Mouse (Mus musculus): ENCODE measurements at regions not wholly inside any gene's neighbourhood (a gene's known extent, or its start where the extent isn't known, plus 50 kb on each side); places are given as distances from the start of the nearest gene placed in this dataset.

DNA sequence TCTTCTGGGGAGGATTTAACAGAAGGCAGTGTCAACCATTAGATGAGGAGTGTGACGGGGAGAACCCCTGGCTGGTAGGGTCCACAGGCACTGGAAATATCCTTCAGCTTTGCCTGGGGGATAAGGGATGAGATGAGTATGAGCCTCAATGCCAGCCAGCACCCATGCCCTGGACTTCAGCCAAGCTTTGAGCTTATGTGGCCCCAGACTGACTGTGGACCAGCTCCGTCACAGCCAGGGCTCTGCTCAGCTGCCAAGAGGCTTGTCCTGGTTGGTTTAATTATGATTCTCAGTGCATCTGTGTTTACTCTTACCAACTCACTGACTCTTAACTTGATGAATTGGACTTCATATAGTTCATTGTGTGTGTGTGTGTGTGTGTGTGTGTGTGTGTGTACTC, 165.8 kb downstream of the Mex3b start:
- no peaks in the 10 kb centered on the region for H3K9me3 ChIP-seq (replicated peaks; ENCODE audit: control insufficient read depth, low read length)
- no peaks in the 10 kb centered on the region for H3K27me3 ChIP-seq (ENCODE audit: control insufficient read depth, insufficient read depth, low read length)
- no peaks in the 10 kb centered on the region; the same call in 1 of the 2 replicates for H3K4me1 ChIP-seq (ENCODE audit: control insufficient read depth, insufficient read depth, low read length)
- H3K27ac ChIP-seq (replicated peaks; ENCODE audit: low read depth, low read length), result no peak overlapping the region
- no peaks in the 10 kb centered on the region for H3K36me3 ChIP-seq (replicated peaks; ENCODE audit: control insufficient read depth, insufficient read depth, low read depth, low read length)
- no peak overlapping the region for H3K9ac ChIP-seq (replicated peaks; ENCODE audit: low read length)
- DNase-seq (ENCODE audit: low spot score) (no peak), ATAC-seq (replicated peaks; ENCODE audit: insufficient number of reproducible peaks, low FRiP score, low TSS enrichment, low read depth) (no peak)
- no peak overlapping the region for H3K4me2 ChIP-seq (ENCODE audit: low read depth, low read length)
- H3K4me3 ChIP-seq (ENCODE audit: low read depth, low read length), result no peak overlapping the region
- 98% methylated on average over 2 of the region's 2 CpGs for WGBS

DNA sequence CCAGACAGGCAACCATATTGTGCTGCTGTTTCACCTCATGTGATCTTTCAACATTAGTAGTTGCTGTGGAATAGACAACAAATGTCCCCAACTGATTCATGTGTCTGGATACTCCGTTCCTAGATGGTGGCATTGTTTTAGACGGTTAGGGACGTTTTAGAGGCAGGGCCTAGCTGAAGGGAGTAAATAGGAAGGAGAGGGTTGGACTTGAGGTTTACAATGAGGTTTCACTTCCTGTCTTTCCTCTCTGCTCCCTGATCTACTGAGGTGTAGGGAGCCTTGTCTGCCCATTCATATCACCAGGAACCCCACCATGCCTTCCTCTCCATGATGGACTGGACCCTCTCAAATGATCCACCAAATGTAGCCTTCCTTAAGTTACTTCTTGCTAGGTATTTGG, 168.1 kb downstream of the Mex3b start:
- DNase-seq (ENCODE audit: low spot score) (no peak), ATAC-seq (replicated peaks; ENCODE audit: insufficient number of reproducible peaks, low FRiP score, low TSS enrichment, low read depth) (no peak)
- Histone ChIP-seq H3K9me3 (replicated peaks; ENCODE audit: control insufficient read depth, low read length) (no peaks in the 10 kb centered on the region), H3K27me3 (ENCODE audit: control insufficient read depth, insufficient read depth, low read length) (no peaks in the 10 kb centered on the region), H3K4me2 (ENCODE audit: low read depth, low read length) (no peak overlapping the region), H3K9ac (replicated peaks; ENCODE audit: low read length) (no peak overlapping the region), H3K36me3 (replicated peaks; ENCODE audit: control insufficient read depth, insufficient read depth, low read depth, low read length) (no peaks in the 10 kb centered on the region), H3K4me1 (ENCODE audit: control insufficient read depth, insufficient read depth, low read length) (no peaks in the 10 kb centered on the region; the same call in 1 of the 2 replicates), H3K4me3 (ENCODE audit: low read depth, low read length) (no peak overlapping the region), H3K27ac (replicated peaks; ENCODE audit: low read depth, low read length) (no peak overlapping the region)
- WGBS, result 86% methylated on average over 3 of the region's 3 CpGs

DNA sequence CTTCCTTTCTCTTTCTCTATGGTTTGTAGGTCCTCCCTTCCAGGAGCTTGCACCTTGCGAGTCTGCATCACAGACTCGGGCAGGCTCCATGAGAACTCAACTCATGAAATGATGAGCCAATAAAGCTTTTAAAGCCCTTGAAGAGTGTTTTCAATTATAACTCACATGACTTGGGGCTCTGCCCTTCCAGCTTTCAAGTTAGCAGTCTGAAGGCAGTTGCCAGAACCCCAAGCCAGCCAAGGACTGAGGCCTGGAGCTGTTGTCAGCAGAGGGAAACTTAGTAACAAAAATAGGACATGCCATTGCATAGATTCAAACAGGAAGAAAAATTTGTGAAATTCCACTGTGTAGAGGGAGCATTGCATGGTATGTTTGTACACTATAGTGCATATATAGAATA, 169.3 kb downstream of the Mex3b start:
- H3K9me3 ChIP-seq (replicated peaks; ENCODE audit: control insufficient read depth, low read length), result no peaks in the 10 kb centered on the region
- no peaks in the 10 kb centered on the region for H3K27me3 ChIP-seq (ENCODE audit: control insufficient read depth, insufficient read depth, low read length)
- WGBS, result 48% methylated on average over 2 of the region's 2 CpGs
- H3K9ac ChIP-seq (replicated peaks; ENCODE audit: low read length), result no peak overlapping the region
- no peak overlapping the region for H3K27ac ChIP-seq (replicated peaks; ENCODE audit: low read depth, low read length)
- ATAC-seq (replicated peaks; ENCODE audit: insufficient number of reproducible peaks, low FRiP score, low TSS enrichment, low read depth), result no peak
- H3K4me2 ChIP-seq (ENCODE audit: low read depth, low read length), result no peak overlapping the region
- H3K4me1 ChIP-seq (ENCODE audit: control insufficient read depth, insufficient read depth, low read length), result no peaks in the 10 kb centered on the region; the same call in 1 of the 2 replicates
- DNase-seq (ENCODE audit: low spot score), result peak; percentile 42
- H3K4me3 ChIP-seq (ENCODE audit: low read depth, low read length), result no peak overlapping the region
- no peaks in the 10 kb centered on the region for H3K36me3 ChIP-seq (replicated peaks; ENCODE audit: control insufficient read depth, insufficient read depth, low read depth, low read length)

DNA sequence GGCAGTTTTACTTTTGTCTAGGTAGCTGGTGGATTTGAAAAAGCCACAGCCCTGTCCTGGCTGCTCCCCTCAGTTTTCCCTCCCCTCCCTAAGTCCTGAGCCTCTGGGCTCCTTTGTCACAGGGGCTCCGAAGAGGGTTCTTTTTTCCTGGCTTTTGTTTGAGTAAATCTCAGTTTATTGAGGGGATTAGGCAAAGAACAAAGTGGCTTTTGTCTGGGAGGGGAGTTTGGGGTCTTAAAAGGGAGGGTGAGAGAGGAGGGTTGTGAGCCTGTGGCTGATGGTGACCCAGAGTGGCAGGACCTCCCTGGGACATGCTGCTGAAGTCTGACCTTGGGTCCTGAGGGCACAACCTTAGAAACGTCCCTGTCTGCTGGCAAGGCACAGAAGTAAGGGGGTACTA, 170.0 kb downstream of the Mex3b start:
- no peaks in the 10 kb centered on the region for H3K9me3 ChIP-seq (replicated peaks; ENCODE audit: control insufficient read depth, low read length)
- no peak overlapping the region for H3K4me2 ChIP-seq (ENCODE audit: low read depth, low read length)
- H3K27me3 ChIP-seq (ENCODE audit: control insufficient read depth, insufficient read depth, low read length), result no peaks in the 10 kb centered on the region
- no peak overlapping the region for H3K4me3 ChIP-seq (ENCODE audit: low read depth, low read length)
- DNase-seq (ENCODE audit: low spot score), result peak; percentile 56
- WGBS, result 0% methylated on average over 2 of the region's 2 CpGs
- no peaks in the 10 kb centered on the region for H3K36me3 ChIP-seq (replicated peaks; ENCODE audit: control insufficient read depth, insufficient read depth, low read depth, low read length)
- H3K4me1 ChIP-seq (ENCODE audit: control insufficient read depth, insufficient read depth, low read length), result no peaks in the 10 kb centered on the region; the same call in 1 of the 2 replicates
- peak; percentile 68; the same call in 1 of the 2 replicates for ATAC-seq (replicated peaks; ENCODE audit: insufficient number of reproducible peaks, low FRiP score, low TSS enrichment, low read depth)
- H3K9ac ChIP-seq (replicated peaks; ENCODE audit: low read length), result no peak overlapping the region
- no peak overlapping the region for H3K27ac ChIP-seq (replicated peaks; ENCODE audit: low read depth, low read length)

DNA sequence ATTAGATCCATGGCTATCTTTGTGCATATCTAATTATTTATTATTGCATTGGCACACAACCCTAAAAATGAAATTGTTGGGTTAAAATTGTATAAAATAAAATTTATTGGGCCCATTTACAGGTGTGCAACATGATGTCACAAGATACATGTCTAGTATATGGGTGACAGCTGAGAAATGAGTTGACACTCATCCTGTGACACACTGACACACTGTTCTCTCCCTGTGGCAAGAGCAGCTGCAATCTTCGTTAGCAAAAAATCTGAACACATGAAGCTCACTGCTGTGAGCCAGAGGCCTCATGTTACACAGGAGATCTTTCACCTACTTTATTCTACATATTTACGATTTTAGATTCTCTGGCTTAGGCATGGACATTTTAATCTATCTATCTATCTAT, 170.6 kb downstream of the Mex3b start:
- Histone ChIP-seq H3K9me3 (replicated peaks; ENCODE audit: control insufficient read depth, low read length) (no peaks in the 10 kb centered on the region), H3K27me3 (ENCODE audit: control insufficient read depth, insufficient read depth, low read length) (no peaks in the 10 kb centered on the region), H3K9ac (replicated peaks; ENCODE audit: low read length) (no peak overlapping the region), H3K4me2 (ENCODE audit: low read depth, low read length) (no peak overlapping the region), H3K4me1 (ENCODE audit: control insufficient read depth, insufficient read depth, low read length) (no peaks in the 10 kb centered on the region; the same call in 1 of the 2 replicates), H3K27ac (replicated peaks; ENCODE audit: low read depth, low read length) (no peak overlapping the region), H3K4me3 (ENCODE audit: low read depth, low read length) (no peak overlapping the region), H3K36me3 (replicated peaks; ENCODE audit: control insufficient read depth, insufficient read depth, low read depth, low read length) (no peaks in the 10 kb centered on the region)
- no peak for DNase-seq (ENCODE audit: low spot score)
- WGBS, result 55% methylated on average over 2 of the region's 2 CpGs
- no peak for ATAC-seq (replicated peaks; ENCODE audit: insufficient number of reproducible peaks, low FRiP score, low TSS enrichment, low read depth)

DNA sequence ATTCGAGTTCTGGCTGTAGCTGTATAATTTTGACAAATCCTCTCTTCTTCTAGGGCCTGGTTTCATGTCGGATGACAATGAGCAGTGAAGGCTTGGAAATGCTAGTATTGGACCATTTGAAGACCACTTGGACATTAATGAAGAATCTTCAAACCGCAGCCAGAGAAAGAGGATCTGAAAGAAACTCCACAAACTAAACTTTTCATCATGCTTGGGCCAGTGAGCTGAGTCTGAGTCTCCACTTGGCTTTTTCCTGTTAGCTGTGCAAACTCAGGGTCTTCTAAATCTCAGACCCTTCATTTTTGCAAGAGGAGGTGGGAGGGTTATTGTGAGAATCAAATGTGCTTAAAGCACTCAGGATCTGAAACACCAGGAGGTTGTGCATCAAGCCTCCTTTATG, 176.6 kb downstream of the Mex3b start:
- H3K9ac ChIP-seq (replicated peaks; ENCODE audit: low read length), result no peak overlapping the region
- no peaks in the 10 kb centered on the region for H3K4me1 ChIP-seq (ENCODE audit: control insufficient read depth, insufficient read depth, low read length)
- no peak overlapping the region for H3K4me2 ChIP-seq (ENCODE audit: low read depth, low read length)
- H3K4me3 ChIP-seq (ENCODE audit: low read depth, low read length), result no peak overlapping the region
- H3K27me3 ChIP-seq (ENCODE audit: control insufficient read depth, insufficient read depth, low read length), result no peaks in the 10 kb centered on the region
- DNase-seq (ENCODE audit: low spot score) (no peak), ATAC-seq (replicated peaks; ENCODE audit: insufficient number of reproducible peaks, low FRiP score, low TSS enrichment, low read depth) (no peak)
- no peak overlapping the region for H3K27ac ChIP-seq (replicated peaks; ENCODE audit: low read depth, low read length)
- H3K36me3 ChIP-seq (replicated peaks; ENCODE audit: control insufficient read depth, insufficient read depth, low read depth, low read length), result no peaks in the 10 kb centered on the region
- no peaks in the 10 kb centered on the region for H3K9me3 ChIP-seq (replicated peaks; ENCODE audit: control insufficient read depth, low read length)
- WGBS, result 89% methylated on average over 3 of the region's 3 CpGs

DNA sequence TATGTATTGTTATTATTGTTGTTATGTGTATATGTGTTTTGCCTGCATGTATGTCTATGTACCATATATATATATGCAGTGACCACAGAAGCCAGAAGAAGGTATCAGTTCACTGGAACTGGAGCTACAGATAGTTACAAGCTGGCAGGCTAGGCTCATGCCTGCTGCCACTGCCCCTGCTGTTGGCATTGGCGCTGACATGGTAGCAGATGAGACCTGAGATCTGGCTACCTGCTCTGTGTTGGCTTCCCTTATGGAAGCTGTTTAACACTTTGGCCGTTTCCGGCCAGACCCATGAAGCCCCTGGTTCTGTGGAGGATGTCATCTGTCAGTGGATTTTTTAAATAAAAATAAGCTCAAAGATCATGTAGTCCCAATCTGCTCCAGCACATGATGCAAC, 178.1 kb downstream of the Mex3b start:
- no peak overlapping the region for H3K27ac ChIP-seq (replicated peaks; ENCODE audit: low read depth, low read length)
- no peak overlapping the region for H3K4me2 ChIP-seq (ENCODE audit: low read depth, low read length)
- no peak overlapping the region for H3K9ac ChIP-seq (replicated peaks; ENCODE audit: low read length)
- ATAC-seq (replicated peaks; ENCODE audit: insufficient number of reproducible peaks, low FRiP score, low TSS enrichment, low read depth) (no peak), DNase-seq (ENCODE audit: low spot score) (no peak)
- no peak overlapping the region for H3K4me3 ChIP-seq (ENCODE audit: low read depth, low read length)
- 94% methylated on average over 3 of the region's 3 CpGs for WGBS
- no peaks in the 10 kb centered on the region for H3K27me3 ChIP-seq (ENCODE audit: control insufficient read depth, insufficient read depth, low read length)
- no peaks in the 10 kb centered on the region for H3K9me3 ChIP-seq (replicated peaks; ENCODE audit: control insufficient read depth, low read length)
- no peaks in the 10 kb centered on the region for H3K4me1 ChIP-seq (ENCODE audit: control insufficient read depth, insufficient read depth, low read length)
- no peaks in the 10 kb centered on the region for H3K36me3 ChIP-seq (replicated peaks; ENCODE audit: control insufficient read depth, insufficient read depth, low read depth, low read length)

DNA sequence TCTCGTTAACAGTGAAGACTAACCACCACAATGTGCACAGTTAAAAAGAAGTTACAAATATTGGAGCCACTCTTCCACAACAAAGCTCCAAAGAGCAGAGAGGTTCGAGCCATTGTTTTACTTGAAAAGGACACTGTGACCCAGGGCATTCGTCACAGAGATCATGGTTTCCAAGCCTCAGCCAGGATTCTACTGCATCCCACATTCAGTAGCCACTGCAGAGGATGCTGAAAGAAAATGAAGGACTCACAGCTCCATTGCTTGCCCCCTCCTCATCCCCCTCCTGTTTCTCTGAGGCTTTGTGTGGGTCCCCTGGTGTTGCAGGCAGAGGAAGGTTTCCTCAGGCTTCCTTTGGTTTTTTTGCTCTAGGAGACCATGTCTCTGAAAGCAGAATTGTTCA, 182.9 kb downstream of the Mex3b start:
- no peak overlapping the region for H3K9ac ChIP-seq (replicated peaks; ENCODE audit: low read length)
- no peak overlapping the region for H3K27ac ChIP-seq (replicated peaks; ENCODE audit: low read depth, low read length)
- WGBS, result 47% methylated on average over 3 of the region's 3 CpGs
- no peak for DNase-seq (ENCODE audit: low spot score)
- no peak overlapping the region for H3K4me3 ChIP-seq (ENCODE audit: low read depth, low read length)
- H3K27me3 ChIP-seq (ENCODE audit: control insufficient read depth, insufficient read depth, low read length), result no peaks in the 10 kb centered on the region
- H3K4me2 ChIP-seq (ENCODE audit: low read depth, low read length), result no peak overlapping the region
- H3K36me3 ChIP-seq (replicated peaks; ENCODE audit: control insufficient read depth, insufficient read depth, low read depth, low read length), result no peaks in the 10 kb centered on the region
- H3K9me3 ChIP-seq (replicated peaks; ENCODE audit: control insufficient read depth, low read length), result no peaks in the 10 kb centered on the region
- no peaks in the 10 kb centered on the region for H3K4me1 ChIP-seq (ENCODE audit: control insufficient read depth, insufficient read depth, low read length)
- ATAC-seq (replicated peaks; ENCODE audit: insufficient number of reproducible peaks, low FRiP score, low TSS enrichment, low read depth), result no peak

All from embryonic facial prominence, embryonic 11.5 days (tissue).